Mouse (Mus musculus) cerebellum, postnatal 25 days (tissue): ENCODE data around the gene Rab1b.
"Not testable (repeated sequence)": the region's sequence is repeated elsewhere in the genome, so short reads cannot be mapped to it uniquely, and the experiment has no call there.

Experiments
- DNase-seq, 2 experiments: peaks; one replicate each; pipeline ENCODE4 v3.0.0; 2021; ENCODE audit warnings: mixed read lengths in 2 of 2

Rab1b gene

GRCm38 (mm10) chr19:5097521-5098362 lies 9.1 kb downstream of the Rab1b start:
- peak in 1 of 2 experiments; percentile 50 for DNase-seq

GRCm38 (mm10) chr19:5095887-5096474 lies 10.9 kb downstream of the Rab1b start:
- peak in 1 of 2 experiments; percentile 47 for DNase-seq

- DNase-seq: peak in 1 of 2 experiments; percentile 13
Observed at GRCm38 (mm10) chr19:5094746-5095417, 12.0 kb downstream of the Rab1b start.

- DNase-seq: peak; percentile 98 to 99
Observed at GRCm38 (mm10) chr19:5094243-5094632, 12.6 kb downstream of the Rab1b start.

GRCm38 (mm10) chr19:5093481-5094242 lies 13.2 kb downstream of the Rab1b start:
- DNase-seq: peak in 1 of 2 experiments; percentile 57

GRCm38 (mm10) chr19:5092083-5092482 lies 14.8 kb downstream of the Rab1b start:
- DNase-seq: peak in 1 of 2 experiments; percentile 43

- peak in 1 of 2 experiments; percentile 29 for DNase-seq
Observed at GRCm38 (mm10) chr19:5089324-5089723, 17.5 kb downstream of the Rab1b start.

GRCm38 (mm10) chr19:5087884-5088728 lies 18.8 kb downstream of the Rab1b start, which contains the start of gene Yif1a:
Gene Yif1a (plus strand): TSS chr19:5088538.
- DNase-seq: peak; percentile 90 to 93

- not testable (repeated sequence) for DNase-seq
Observed at GRCm38 (mm10) chr19:5086533-5086932, 20.3 kb downstream of the Rab1b start.

GRCm38 (mm10) chr19:5085145-5085863 lies 21.6 kb downstream of the Rab1b start, which contains the start of gene Tmem151a:
Gene Tmem151a (minus strand): TSS chr19:5085531.
- peak; percentile 79 to 88 for DNase-seq

GRCm38 (mm10) chr19:5084834-5085144 lies 22.1 kb downstream of the Rab1b start:
- peak in 1 of 2 experiments; percentile 64 for DNase-seq

- no peak for DNase-seq
Observed at GRCm38 (mm10) chr19:5083961-5084833, 22.7 kb downstream of the Rab1b start.

- peak; percentile 52 to 69 for DNase-seq
Observed at GRCm38 (mm10) chr19:5082596-5082995, 24.3 kb downstream of the Rab1b start.

GRCm38 (mm10) chr19:5082005-5082404 lies 24.9 kb downstream of the Rab1b start:
- no peak for DNase-seq

- no peak for DNase-seq
Observed at GRCm38 (mm10) chr19:5079279-5079678, 27.6 kb downstream of the Rab1b start.

GRCm38 (mm10) chr19:5073518-5073917 lies 33.4 kb downstream of the Rab1b start:
- no peak for DNase-seq

GRCm38 (mm10) chr19:5073028-5073427 lies 33.8 kb downstream of the Rab1b start:
- peak in 1 of 2 experiments; percentile 82 for DNase-seq

- no peak for DNase-seq
Observed at GRCm38 (mm10) chr19:5072389-5073019, 34.4 kb downstream of the Rab1b start.
